Mouse (Mus musculus) kidney, embryonic 16.5 days (tissue): ENCODE measurements at regions not wholly inside any gene's neighbourhood (a gene's known extent, or its start where the extent isn't known, plus 50 kb on each side); places are given as distances from the start of the nearest gene placed in this dataset.

ENCODE experiments used
- ATAC-seq: fragments of 200-750 bp; cut with Nextera tagmentation; 2 replicates; pipeline ENCODE4 v1.8.0; 2017; ENCODE audit warnings: moderate TSS enrichment; ENCODE audit not compliant: low FRiP score, low TSS enrichment
- H3K27ac ChIP-seq: fragments of 300-500 bp; sonication (generic); 2 replicates; pipeline ENCODE4 v1.5.1; 2014; ENCODE audit warnings: low read length
- H3K27me3 ChIP-seq: fragments of 300-500 bp; sonication (generic); 2 replicates; pipeline ENCODE4 v1.6.1; 2014; ENCODE audit warnings: low read length, control low read depth, mixed read lengths; ENCODE audit not compliant: insufficient read depth
- H3K36me3 ChIP-seq: fragments of 300-500 bp; sonication (generic); 2 replicates; pipeline ENCODE4 v1.6.1; 2014; ENCODE audit warnings: low read length, control low read depth, mixed read lengths; ENCODE audit not compliant: insufficient read depth
- H3K4me1 ChIP-seq: fragments of 300-500 bp; sonication (generic); 2 replicates; pipeline ENCODE4 v1.6.1; 2014; ENCODE audit warnings: low read length, control low read depth, mixed read lengths; ENCODE audit not compliant: insufficient read depth
- H3K4me2 ChIP-seq: fragments of 300-500 bp; sonication (generic); replicated peaks from 2 replicates; pipeline ENCODE4 v1.6.1; 2014; ENCODE audit warnings: low read depth, low read length
- H3K4me3 ChIP-seq: fragments of 300-500 bp; sonication (generic); 2 replicates; pipeline ENCODE4 v1.5.1; 2014; ENCODE audit warnings: mild to moderate bottlenecking, low read length
- H3K9ac ChIP-seq: fragments of 300-500 bp; sonication (generic); replicated peaks from 2 replicates; pipeline ENCODE4 v1.6.1; 2014; ENCODE audit warnings: low read length
- H3K9me3 ChIP-seq: fragments of 300-500 bp; sonication (generic); 2 replicates; pipeline ENCODE4 v1.6.1; 2016; ENCODE audit warnings: low read length, control low read depth
- WGBS: fragments of 180-500 bp; shearing (Covaris S2); extraction: QIAGEN DNeasy Blood & Tissue Kit; methylation state at CpG from one replicate; pipeline ENCODE4 v1.1.7; 2014; 5-methylcytosine and 5-hydroxymethylcytosine counted together

- WGBS, result 24% methylated on average over 12 of the region's 12 CpGs
Observed at GRCm38 (mm10) chr13:28697796-28698678, 255.5 kb downstream of the Sox4 start.

GRCm38 (mm10) chr13:28693078-28693477 is 260.4 kb downstream of the Sox4 start:
- no peak overlapping the region for H3K9ac ChIP-seq
- no peaks in the 10 kb centered on the region for H3K36me3 ChIP-seq
- no peaks in the 10 kb centered on the region for H3K27me3 ChIP-seq
- H3K9me3 ChIP-seq, result no peaks in the 10 kb centered on the region
- H3K27ac ChIP-seq, result peak overlapping the region; percentile 18; the same call in 1 of the 2 replicates
- WGBS, result 61% methylated on average over 4 of the region's 4 CpGs
- H3K4me2 ChIP-seq, result no peak overlapping the region
- H3K4me3 ChIP-seq, result no peak overlapping the region
- ATAC-seq, result no peak
- peaks cover 46% of the 10 kb centered on the region for H3K4me1 ChIP-seq

More at GRCm38 (mm10) chr13:28697796-28698678, 255.5 kb downstream of the Sox4 start:
- Histone ChIP-seq H3K36me3 (no peaks in the 10 kb centered on the region), H3K4me2 (peak overlapping the region; percentile 28), H3K4me1 (peaks cover 26% of the 10 kb centered on the region), H3K27me3 (no peaks in the 10 kb centered on the region), H3K27ac (peak overlapping the region; percentile 67), H3K9me3 (no peaks in the 10 kb centered on the region), H3K4me3 (no peak overlapping the region), H3K9ac (no peak overlapping the region; the same call in 1 of the 2 replicates)
- peak; percentile 91 for ATAC-seq

- 73% methylated on average over 5 of the region's 5 CpGs for WGBS
- Histone ChIP-seq H3K4me2 (no peak overlapping the region), H3K4me3 (no peak overlapping the region), H3K27me3 (no peaks in the 10 kb centered on the region), H3K27ac (peak overlapping the region; percentile 18; the same call in 1 of the 2 replicates), H3K4me1 (peaks cover 41% of the 10 kb centered on the region), H3K9me3 (no peaks in the 10 kb centered on the region), H3K36me3 (no peaks in the 10 kb centered on the region), H3K9ac (no peak overlapping the region)
- no peak for ATAC-seq
Observed at GRCm38 (mm10) chr13:28692587-28692986, 260.9 kb downstream of the Sox4 start.

GRCm38 (mm10) chr13:28690511-28691160 is 262.9 kb downstream of the Sox4 start:
- no peak overlapping the region for H3K4me2 ChIP-seq
- no peaks in the 10 kb centered on the region for H3K9me3 ChIP-seq
- no peaks in the 10 kb centered on the region for H3K36me3 ChIP-seq
- peak; percentile 83 for ATAC-seq
- no peak overlapping the region for H3K4me3 ChIP-seq
- peak overlapping the region; percentile 64 for H3K27ac ChIP-seq
- H3K4me1 ChIP-seq, result peaks cover 29% of the 10 kb centered on the region
- no peak overlapping the region for H3K9ac ChIP-seq
- WGBS, result 58% methylated on average over 5 of the region's 5 CpGs
- H3K27me3 ChIP-seq, result no peaks in the 10 kb centered on the region

GRCm38 (mm10) chr13:28687838-28688237 is 265.7 kb downstream of the Sox4 start:
- Histone ChIP-seq H3K4me3 (no peak overlapping the region), H3K36me3 (no peaks in the 10 kb centered on the region), H3K4me1 (peaks cover 23% of the 10 kb centered on the region), H3K4me2 (no peak overlapping the region), H3K27ac (no peak overlapping the region), H3K27me3 (no peaks in the 10 kb centered on the region), H3K9ac (no peak overlapping the region), H3K9me3 (no peaks in the 10 kb centered on the region)
- ATAC-seq, result no peak
- 88% methylated on average over 1 of the region's 1 CpGs for WGBS

- H3K27me3 ChIP-seq, result no peaks in the 10 kb centered on the region
- no peaks in the 10 kb centered on the region for H3K9me3 ChIP-seq
- no peak overlapping the region for H3K4me3 ChIP-seq
- no peak overlapping the region for H3K9ac ChIP-seq
- H3K4me1 ChIP-seq, result peaks cover 4% of the 10 kb centered on the region; the same call in 1 of the 2 replicates
- ATAC-seq, result no peak
- WGBS, result 77% methylated on average over 3 of the region's 3 CpGs
- no peaks in the 10 kb centered on the region for H3K36me3 ChIP-seq
- no peak overlapping the region for H3K27ac ChIP-seq
- H3K4me2 ChIP-seq, result no peak overlapping the region
Observed at GRCm38 (mm10) chr13:28684311-28684710, 269.2 kb downstream of the Sox4 start.

GRCm38 (mm10) chr13:28680266-28680665 is 273.2 kb downstream of the Sox4 start:
- no peak overlapping the region for H3K27ac ChIP-seq
- H3K27me3 ChIP-seq, result no peaks in the 10 kb centered on the region
- H3K4me3 ChIP-seq, result no peak overlapping the region
- 94% methylated on average over 1 of the region's 1 CpGs for WGBS
- H3K9me3 ChIP-seq, result no peaks in the 10 kb centered on the region
- no peak overlapping the region for H3K9ac ChIP-seq
- no peaks in the 10 kb centered on the region for H3K36me3 ChIP-seq
- peaks cover 3% of the 10 kb centered on the region; the same call in 1 of the 2 replicates for H3K4me1 ChIP-seq
- no peak for ATAC-seq
- H3K4me2 ChIP-seq, result no peak overlapping the region

GRCm38 (mm10) chr13:28673622-28674021 is 279.9 kb downstream of the Sox4 start:
- no peak overlapping the region for H3K27ac ChIP-seq
- no peaks in the 10 kb centered on the region for H3K36me3 ChIP-seq
- H3K9me3 ChIP-seq, result no peaks in the 10 kb centered on the region
- 60% methylated on average over 3 of the region's 3 CpGs for WGBS
- no peak for ATAC-seq
- H3K9ac ChIP-seq, result no peak overlapping the region
- H3K4me1 ChIP-seq, result peaks cover 19% of the 10 kb centered on the region
- H3K27me3 ChIP-seq, result no peaks in the 10 kb centered on the region
- no peak overlapping the region for H3K4me3 ChIP-seq
- H3K4me2 ChIP-seq, result no peak overlapping the region

GRCm38 (mm10) chr13:28671543-28671942 is 282.0 kb downstream of the Sox4 start:
- 25% methylated on average over 11 of the region's 11 CpGs for WGBS

More at GRCm38 (mm10) chr13:28671543-28671942, 282.0 kb downstream of the Sox4 start:
- peak; percentile 69; the same call in 1 of the 2 replicates for ATAC-seq
- H3K27me3 ChIP-seq, result no peaks in the 10 kb centered on the region
- H3K4me2 ChIP-seq, result peak overlapping the region; percentile 38
- H3K4me3 ChIP-seq, result 0 out of 2 replicates have a peak overlapping the region, but pooled peaks have one; percentile 2
- peaks cover 25% of the 10 kb centered on the region for H3K4me1 ChIP-seq
- H3K36me3 ChIP-seq, result no peaks in the 10 kb centered on the region
- 0 out of 2 replicates have a peak overlapping the region, but pooled peaks have one; percentile 4 for H3K9ac ChIP-seq
- H3K9me3 ChIP-seq, result no peaks in the 10 kb centered on the region
- 0 out of 2 replicates have a peak overlapping the region, but pooled peaks have one; percentile 20 for H3K27ac ChIP-seq
